Mouse (Mus musculus) spleen, adult 12 weeks (tissue): ENCODE measurements around the gene Cyp26a1.

Source experiments
- DNase-seq: peaks from one replicate; pipeline ENCODE4 v3.0.0; 2022; ENCODE audit warnings: low spot score

The Cyp26a1 gene

DNA sequence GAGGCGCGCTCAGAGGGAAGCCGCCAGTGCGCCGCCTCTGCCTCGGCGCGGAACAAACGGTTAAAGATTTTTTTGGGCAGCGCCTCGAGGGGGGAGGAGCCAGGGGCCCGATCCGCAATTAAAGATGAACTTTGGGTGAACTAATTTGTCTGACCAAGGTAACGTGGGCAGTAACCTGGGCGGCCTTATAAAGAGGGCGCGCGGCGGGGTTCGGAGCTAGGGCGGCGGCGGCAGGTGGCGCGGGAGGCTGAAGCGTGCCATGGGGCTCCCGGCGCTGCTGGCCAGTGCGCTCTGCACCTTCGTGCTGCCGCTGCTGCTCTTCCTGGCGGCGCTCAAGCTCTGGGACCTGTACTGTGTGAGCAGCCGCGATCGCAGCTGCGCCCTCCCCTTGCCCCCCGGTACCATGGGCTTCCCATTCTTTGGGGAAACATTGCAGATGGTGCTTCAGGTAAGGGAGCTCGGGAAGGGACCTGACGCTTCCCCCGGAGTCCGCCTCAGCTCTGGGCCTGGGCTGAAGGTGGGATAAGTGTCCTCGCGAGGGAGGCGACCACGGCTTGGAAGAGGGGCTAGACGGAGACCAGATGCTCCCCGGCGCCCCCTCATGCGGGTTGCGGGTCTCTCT lies at the start of gene Cyp26a1:
Gene Cyp26a1, plus strand, starts transcription at position 148 of the 622 bp plus-strand sequence.
- no peak for DNase-seq

DNA sequence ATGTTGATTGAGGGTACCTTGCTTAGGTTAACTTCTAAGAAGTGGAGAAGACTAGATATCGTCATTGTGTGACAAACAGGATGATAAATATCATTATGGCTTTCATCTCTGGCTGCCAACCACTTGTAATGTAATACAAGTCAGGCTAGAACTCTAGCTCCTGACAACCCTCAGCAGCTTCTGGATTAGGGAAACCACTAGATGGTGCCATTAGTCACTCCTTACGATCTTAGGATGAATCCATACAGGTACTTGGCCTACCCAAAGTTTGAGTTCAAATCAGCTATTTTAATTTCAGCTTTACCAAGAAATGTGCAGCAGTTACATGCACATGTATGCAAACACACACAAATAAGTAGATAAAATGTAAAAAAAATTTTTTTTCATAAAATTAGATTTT lies 49.6 kb upstream of the Cyp26a1 start:
- no peak for DNase-seq

DNA sequence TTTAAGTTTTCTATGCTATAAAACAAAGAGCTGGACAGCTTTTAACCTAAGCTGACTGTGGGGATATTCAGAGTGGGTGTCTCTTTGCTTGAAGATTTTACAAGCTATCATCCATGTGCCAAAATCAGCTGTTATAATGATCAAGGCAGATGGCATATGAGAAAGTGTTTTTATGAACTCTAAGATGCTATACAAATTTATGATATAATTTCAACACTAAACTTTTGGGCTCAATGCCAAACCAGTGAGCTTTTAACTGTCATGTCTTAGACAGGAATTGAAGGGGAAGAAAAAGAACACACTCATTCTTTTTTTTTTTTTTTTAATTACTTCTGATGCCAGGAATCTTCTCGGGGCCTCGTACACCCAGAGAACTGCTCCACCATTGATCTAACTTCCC lies 47.1 kb upstream of the Cyp26a1 start:
- DNase-seq: no peak

GRCm38 (mm10) chr19:37654012-37654411 lies 43.6 kb upstream of the Cyp26a1 start:
- no peak for DNase-seq

GRCm38 (mm10) chr19:37656441-37656840 lies 41.2 kb upstream of the Cyp26a1 start:
- DNase-seq: no peak

DNA sequence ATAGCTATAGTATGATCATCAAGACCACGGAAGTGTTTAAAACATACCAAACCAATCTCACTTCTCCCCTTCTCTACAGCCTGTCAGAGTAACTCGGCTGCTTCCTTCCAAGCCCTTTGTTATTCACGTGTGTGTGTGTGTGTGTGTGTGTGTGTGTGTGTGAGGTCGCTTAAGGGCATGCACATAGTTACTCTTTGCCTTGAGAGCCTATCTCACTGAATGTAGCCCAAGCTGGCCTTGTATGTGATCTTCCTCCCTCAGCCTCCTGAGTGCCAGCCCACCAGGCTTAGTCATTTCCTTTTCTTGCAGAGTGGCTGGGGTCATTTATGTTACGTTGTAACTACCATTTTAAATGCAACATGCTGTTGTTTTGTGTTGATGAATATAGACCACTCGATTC lies 32.3 kb upstream of the Cyp26a1 start:
- no peak for DNase-seq

DNA sequence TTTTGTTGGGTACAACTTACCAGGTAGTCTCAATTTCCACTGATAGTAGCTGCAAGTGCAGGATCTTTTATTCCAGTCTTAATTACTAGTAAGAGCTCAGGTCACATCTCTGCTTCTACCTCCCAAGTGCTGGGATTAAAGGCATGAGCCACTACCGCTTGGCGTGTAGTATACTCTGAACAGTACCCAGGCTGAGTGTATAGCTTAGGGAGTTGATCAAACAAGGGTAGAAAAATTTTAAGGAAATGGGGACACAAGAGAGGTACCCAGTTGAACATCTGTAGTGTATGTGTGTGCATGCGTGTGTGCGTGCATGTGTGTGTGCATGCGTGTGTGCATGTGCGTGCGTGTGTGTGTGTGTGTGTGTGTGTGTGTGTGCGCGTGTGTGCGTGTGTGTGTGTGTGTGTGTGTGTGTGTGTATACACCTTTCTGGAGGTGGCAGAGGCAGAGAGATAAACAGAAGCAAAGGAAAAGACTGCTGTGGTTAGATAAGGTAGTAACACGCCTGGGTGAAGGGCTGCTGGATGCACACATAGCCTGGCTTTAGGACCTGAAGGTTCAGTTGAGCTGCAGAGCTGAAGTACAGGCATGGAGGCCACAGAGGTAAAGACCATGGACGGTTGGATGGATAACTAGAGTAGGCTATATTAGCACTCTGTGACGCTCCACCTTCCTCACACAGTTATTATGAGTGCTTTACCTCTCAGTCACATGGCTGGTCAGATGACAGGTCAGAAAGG lies 29.6 kb upstream of the Cyp26a1 start:
- DNase-seq: no peak

DNA sequence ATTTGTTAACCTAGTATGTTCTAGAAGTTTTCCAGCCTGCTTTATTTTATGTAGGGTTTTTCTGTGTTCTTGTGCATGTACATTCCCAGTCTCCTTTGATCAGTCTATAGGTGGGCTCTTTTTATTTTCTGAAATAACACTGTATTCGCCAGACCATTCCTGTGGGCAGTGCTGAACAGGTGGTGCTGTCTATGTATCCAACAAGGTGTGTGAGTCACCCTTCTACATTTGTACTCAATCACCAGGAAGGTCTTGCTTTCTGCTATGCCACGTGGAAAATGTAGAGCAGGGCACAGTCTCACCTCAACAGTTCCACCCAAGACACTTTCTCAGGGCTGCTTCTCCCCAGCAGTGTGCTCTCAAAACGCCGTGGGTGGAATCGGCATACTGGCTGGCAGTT lies 28.9 kb upstream of the Cyp26a1 start:
- DNase-seq: no peak

DNA sequence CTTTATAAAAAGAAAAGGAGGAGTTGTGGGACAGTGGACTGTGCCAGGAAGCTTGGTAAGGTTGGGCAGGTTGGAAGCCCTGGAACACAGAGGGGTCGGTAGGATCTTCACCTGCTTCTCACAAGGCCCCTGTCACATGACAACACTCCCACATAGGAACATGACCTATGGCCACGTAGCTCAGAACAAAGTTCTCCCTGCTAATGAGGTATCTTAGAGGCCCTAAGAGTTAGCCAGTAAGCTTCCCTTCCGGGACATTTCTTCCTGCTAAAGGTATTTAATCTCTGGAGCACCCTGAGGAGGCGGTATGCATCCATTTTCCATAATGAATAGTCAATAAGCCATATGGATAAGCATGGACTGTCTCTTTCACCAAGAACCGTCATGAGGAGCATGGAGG lies 28.1 kb upstream of the Cyp26a1 start:
- DNase-seq: no peak

- DNase-seq: no peak
Observed at GRCm38 (mm10) chr19:37673393-37673792, 24.2 kb upstream of the Cyp26a1 start.

GRCm38 (mm10) chr19:37685281-37685680 lies 12.3 kb upstream of the Cyp26a1 start, which contains the start of gene Cyp26c1:
Cyp26c1 (plus strand) TSS chr19:37685581.
- no peak for DNase-seq

GRCm38 (mm10) chr19:37686347-37686746 lies 11.3 kb upstream of the Cyp26a1 start:
- DNase-seq: no peak

DNA sequence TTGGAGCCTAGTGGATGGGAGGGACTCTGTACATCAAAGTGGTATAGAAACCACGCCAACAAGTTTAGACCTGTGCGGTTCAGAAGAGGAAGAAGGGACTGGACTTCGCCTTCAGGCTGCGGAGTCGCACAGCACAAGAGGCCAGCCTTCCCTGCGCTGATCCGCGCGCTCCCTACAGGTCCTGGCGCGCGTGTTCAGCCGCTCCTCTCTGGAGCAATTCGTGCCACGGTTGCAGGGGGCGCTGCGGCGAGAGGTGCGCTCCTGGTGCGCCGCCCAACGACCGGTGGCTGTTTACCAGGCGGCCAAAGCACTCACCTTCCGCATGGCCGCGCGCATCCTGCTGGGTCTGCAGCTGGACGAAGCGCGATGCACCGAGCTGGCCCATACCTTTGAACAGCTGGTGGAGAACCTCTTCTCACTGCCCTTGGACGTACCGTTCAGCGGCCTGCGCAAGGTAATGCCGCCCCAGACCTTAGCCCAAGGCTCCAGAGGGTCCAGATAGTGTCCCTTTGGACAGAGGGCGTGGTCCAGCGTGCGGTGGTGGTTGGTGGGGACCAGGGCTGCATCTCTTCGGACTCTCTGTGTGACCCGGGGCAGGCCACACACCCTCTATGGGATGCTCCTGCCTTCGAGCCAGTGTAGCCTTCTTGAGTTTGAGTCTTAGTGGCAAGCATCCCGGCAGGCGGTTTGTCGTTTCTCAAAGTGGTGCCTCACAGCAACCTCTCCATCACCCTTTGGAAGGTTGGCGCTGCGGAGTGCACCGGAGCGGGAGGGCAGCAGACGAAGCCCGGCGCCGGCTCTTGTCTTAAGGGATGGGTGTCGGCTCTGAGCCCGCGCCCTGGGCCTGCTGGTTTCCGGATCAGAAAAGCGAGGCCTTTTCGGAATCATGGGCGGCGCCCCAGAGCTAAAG lies 10.4 kb upstream of the Cyp26a1 start:
- no peak for DNase-seq

DNA sequence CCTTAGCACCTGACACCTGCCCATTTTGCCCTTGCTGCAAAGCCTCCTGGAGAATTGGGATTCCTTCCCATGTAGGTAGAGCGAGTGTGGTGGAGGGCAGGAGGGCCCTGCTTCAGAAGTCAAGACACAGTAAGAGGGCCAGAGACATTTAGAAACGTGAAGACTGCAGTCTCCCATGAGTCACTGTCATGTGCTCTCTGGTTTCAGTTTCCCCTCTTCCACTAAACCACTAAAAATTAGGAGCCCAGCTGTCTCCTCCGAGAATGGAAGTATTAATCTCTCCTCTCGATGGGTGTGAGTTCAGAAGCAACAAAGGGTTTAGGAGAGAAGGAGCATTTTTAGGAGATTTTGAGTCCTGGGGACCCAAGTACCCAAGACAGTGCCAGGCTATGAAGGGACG lies 8.1 kb upstream of the Cyp26a1 start:
- DNase-seq: no peak

GRCm38 (mm10) chr19:37690716-37691115 lies 6.9 kb upstream of the Cyp26a1 start:
- DNase-seq: no peak

GRCm38 (mm10) chr19:37692879-37693278 lies 4.7 kb upstream of the Cyp26a1 start:
- DNase-seq: no peak

- no peak for DNase-seq
Observed at GRCm38 (mm10) chr19:37695146-37695545, 2.5 kb upstream of the Cyp26a1 start.

DNA sequence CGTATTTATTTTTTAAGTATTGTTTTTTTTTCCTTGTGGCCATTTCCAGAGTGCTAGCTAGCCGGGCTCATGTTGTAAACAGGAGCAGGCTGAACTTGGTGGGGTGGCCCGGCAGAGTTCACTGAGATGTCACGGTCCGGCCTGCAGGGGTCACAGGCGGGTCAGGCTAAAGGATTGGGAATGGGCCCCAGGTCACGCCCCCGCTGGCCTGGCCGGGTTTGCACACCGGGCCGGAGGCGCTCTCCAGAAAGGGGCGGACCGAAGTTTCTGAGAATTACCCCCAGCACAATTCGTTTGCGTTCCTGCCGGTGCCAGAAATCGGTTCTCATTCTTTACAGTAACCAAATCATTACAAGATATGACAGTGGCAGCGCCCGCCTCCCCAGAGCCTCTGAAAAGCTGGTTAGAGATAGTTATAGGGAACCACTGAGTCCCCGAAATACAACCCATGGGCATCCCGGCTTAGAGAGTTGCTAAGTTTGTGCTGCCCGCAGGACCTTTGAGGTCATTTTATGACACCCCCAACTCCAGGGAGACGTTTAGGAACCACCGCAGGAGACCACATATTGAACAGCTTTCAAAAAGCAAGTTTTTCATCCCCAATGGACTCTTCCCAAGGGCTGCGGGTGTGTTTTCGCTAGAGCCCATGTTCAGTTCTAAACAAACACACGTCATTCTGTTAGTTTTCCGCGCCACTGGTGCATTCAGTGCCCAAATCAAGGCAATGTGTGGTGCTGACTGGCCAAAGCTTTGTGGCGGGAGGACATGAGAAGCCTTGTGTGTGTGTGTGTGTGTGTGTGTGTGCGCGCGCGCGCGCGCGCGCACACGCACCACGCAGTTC lies 1.6 kb upstream of the Cyp26a1 start:
- no peak for DNase-seq

DNA sequence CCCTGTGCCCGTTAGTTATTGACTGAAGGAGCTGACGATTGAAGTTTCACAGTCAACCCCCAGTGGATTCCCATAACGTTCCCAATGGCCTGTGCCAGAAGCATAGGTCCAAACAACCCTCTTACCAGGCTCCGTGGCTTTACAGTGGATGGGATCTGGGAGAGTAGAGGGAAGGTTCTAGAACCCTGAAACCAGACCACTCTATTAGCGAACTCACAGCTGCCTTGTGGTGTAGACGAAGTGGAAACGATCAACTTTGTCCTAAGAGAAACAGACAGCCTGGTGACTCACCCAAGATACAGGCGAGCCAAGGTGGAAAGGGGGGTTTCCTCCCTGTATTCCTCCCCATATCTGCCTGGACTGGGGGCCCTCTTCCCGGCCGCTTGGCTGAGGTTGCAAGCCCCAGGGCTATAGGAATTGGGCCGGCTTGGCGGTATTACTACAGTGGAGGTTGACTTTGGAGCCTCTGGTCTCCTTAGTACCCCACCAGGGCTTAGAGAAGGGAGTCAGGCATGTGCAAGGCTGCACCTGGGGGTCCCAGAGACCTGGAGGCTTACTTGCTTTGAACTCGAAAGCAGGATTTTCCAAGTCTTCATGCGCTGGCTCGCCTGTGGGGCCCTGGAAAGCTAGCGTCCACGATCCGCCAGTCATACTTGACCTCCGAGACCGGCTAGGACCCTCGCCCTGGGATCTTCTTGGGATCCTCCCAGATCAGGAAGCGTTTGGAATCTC lies 829 bp upstream of the Cyp26a1 start:
- no peak for DNase-seq

DNA sequence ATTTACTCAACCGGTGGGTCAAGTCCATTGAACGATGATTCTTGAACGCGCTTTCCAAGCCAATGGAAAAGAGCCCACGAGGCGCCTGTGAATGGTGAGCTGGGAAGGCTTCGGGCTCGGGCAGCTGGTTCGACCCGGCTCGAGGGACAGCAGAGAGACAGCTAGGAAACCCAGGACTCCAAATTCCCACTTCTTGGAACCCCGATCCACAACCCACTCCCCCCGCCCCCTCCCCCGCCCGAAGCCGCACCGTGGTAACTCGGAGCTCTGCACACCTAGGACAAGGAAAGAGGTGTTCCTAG lies 312 bp upstream of the Cyp26a1 start:
- DNase-seq: no peak
